ENCODE assay signal across 28 mouse cellular contexts in the genomic region with DNA sequence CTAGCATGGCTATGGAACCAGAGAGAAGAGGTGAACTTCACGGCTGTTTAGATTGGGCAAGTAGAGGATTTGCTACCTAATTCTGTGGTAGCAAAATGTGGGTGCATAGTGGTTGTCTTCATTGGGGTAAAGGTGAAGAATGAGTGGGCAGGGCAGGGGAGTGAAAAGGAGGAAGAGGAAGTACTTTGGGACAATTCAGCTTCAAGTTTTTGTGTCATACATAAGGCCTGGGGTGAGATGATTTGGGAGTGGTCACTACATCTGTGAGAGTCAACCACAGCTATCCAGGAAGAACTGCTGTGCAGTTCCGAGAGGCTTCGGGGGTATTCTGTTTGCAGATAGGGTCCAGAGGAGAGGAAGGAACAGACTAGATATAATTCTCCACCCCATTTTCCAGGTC.
DNase-seq lines count a peak whose midpoint lies in the region; ATAC-seq and TF ChIP-seq lines count a peak whose summit lies in the region.
"Had no signal": no experiment of that assay in that cellular context is flagged by ENCODE, and none has a peak within 500 bp of the region (broad histone marks: within the 10 kb centered on the region; RNA-seq: fewer than 3 reads in every experiment).

No protein-coding gene starts in this region.

- H3K27ac ChIP-seq in heart, embryonic 10.5 days, result no peak overlapping the region
- H3K27ac ChIP-seq: embryonic facial prominence, embryonic 13.5 days; embryonic facial prominence, embryonic 15.5 days; forebrain, embryonic 10.5 days; forebrain, embryonic 12.5 days had no signal

- peak overlapping the region; percentile 28 for H3K4me2 ChIP-seq in myocyte (ENCODE audit: low read depth)
- H3K4me2 ChIP-seq: embryonic facial prominence, embryonic 13.5 days; embryonic facial prominence, embryonic 15.5 days; forebrain, embryonic 12.5 days had no signal

- DNase-seq in heart, adult 11 months, result peak; percentile 67
- DNase-seq in heart, embryonic 10.5 days (ENCODE audit: low spot score), result no peak
- DNase-seq in lung, postnatal 36 days, result peak; percentile 8
- no peak for DNase-seq in lung, postnatal 14 days
- DNase-seq in gastrocnemius, adult 8-10 months (ENCODE audit: low spot score in 2 of 2), result no peak
- DNase-seq in cerebellum, adult 18-20 months, result no peak
- DNase-seq: adrenal gland, adult 8-10 months; adrenal gland, postnatal 14 days; B cell, adult 2 months; cerebellum, adult 11-12 months; cerebellum, adult 8-10 months; cerebellum, adult 9-11 months; cerebellum, postnatal 14 days; cerebellum, postnatal 36 days had no signal

- WGBS in heart, embryonic 10.5 days, result 78% methylated on average over 3 of the region's 3 CpGs

- TF ChIP-seq POLR2A in myocyte (IDR thresholded peaks at IDR 0.05; ENCODE audit: insufficient read length, low read depth), result no peak

- H3K36me3 ChIP-seq in heart, embryonic 10.5 days, result no peaks in the 10 kb centered on the region
- no peaks in the 10 kb centered on the region for H3K36me3 ChIP-seq in myocyte (ENCODE audit: control insufficient read depth, insufficient read depth)
- H3K36me3 ChIP-seq: embryonic facial prominence, embryonic 13.5 days; embryonic facial prominence, embryonic 15.5 days; forebrain, embryonic 10.5 days; forebrain, embryonic 12.5 days; G1E had no signal

- no peak overlapping the region for H3ac ChIP-seq in myocyte (ENCODE audit: control insufficient read depth, insufficient read length)

- no peaks in the 10 kb centered on the region for H3K79me2 ChIP-seq in myocyte (ENCODE audit: control insufficient read depth, insufficient read depth)

- peak; percentile 54; the same call in 1 of the 2 replicates for ATAC-seq in megakaryocyte, adult 5-6 weeks (ENCODE audit: poor library complexity, severe bottlenecking)
- ATAC-seq: activated CD4-positive, CD25-positive, alpha-beta regulatory T cell, adult 4 months; CD4-positive, CD25-positive, alpha-beta regulatory T cell, adult 4 months; forebrain, embryonic 14.5 days; forebrain, embryonic 16.5 days; Patski had no signal

- no peak overlapping the region for H3K4me3 ChIP-seq in heart, embryonic 10.5 days
- no peak overlapping the region for H3K4me3 ChIP-seq in myocyte
- H3K4me3 ChIP-seq: embryonic facial prominence, embryonic 13.5 days; embryonic facial prominence, embryonic 15.5 days; erythroblast, embryonic 14.5 days; forebrain, embryonic 10.5 days; forebrain, embryonic 12.5 days had no signal

- H3K27me3 ChIP-seq in heart, embryonic 10.5 days (ENCODE audit: insufficient read depth, poor library complexity, severe bottlenecking), result no peaks in the 10 kb centered on the region
- peaks cover 5% of the 10 kb centered on the region for H3K27me3 ChIP-seq in myocyte (ENCODE audit: control insufficient read depth, insufficient read depth, insufficient read length)
- H3K27me3 ChIP-seq: CH12.LX; embryonic facial prominence, embryonic 13.5 days; embryonic facial prominence, embryonic 15.5 days; forebrain, embryonic 12.5 days had no signal

- peaks cover 4% of the 10 kb centered on the region; the same call in 1 of the 2 replicates for H3K4me1 ChIP-seq in heart, embryonic 10.5 days
- H3K4me1 ChIP-seq: embryonic facial prominence, embryonic 13.5 days; embryonic facial prominence, embryonic 15.5 days had no signal

- no peaks in the 10 kb centered on the region for H3K9me3 ChIP-seq in heart, embryonic 10.5 days
- H3K9me3 ChIP-seq: embryonic facial prominence, embryonic 13.5 days; embryonic facial prominence, embryonic 15.5 days; forebrain, embryonic 10.5 days; forebrain, embryonic 12.5 days; G1E had no signal

TF ChIP-seq in myocyte, 11 proteins besides CTCF, POLR2A, EP300 and RAD21:
- no peak for TF ChIP-seq USF1 (IDR thresholded peaks at IDR 0.05; ENCODE audit: low read depth)
- no peak for TF ChIP-seq MYOD1 (IDR thresholded peaks at IDR 0.05; ENCODE audit: control insufficient read depth in 1 of 3, insufficient read length in 2 of 3, low read depth in 2 of 3)
- no peak for TF ChIP-seq SRF (IDR thresholded peaks at IDR 0.05; ENCODE audit: control insufficient read depth, insufficient read length, low read depth)
- TF ChIP-seq CEBPB (IDR thresholded peaks at IDR 0.05; ENCODE audit: insufficient read depth, poor library complexity, severe bottlenecking), result no peak
- TF ChIP-seq POLR2AphosphoS2 (IDR thresholded peaks at IDR 0.05; ENCODE audit: insufficient read length, low read depth), result no peak
- TF ChIP-seq E2F4 (IDR thresholded peaks at IDR 0.05; ENCODE audit: insufficient read depth), result no peak
TF ChIP-seq in myocyte: peak in this region for 0.

Comparison
In these comparisons a context has a peak if more than half of its experiments do, and no peak if none do; other contexts are left out.
1. DNase-seq: peak in heart, adult 11 months (single experiment) and lung, postnatal 36 days (single experiment); none in heart, embryonic 10.5 days (single experiment), lung, postnatal 14 days (single experiment), gastrocnemius, adult 8-10 months (0 of 2) and cerebellum, adult 18-20 months (0 of 2).